Mouse (Mus musculus): ENCODE measurements around the gene 2310011J03Rik. TPM values are rescaled to one million over a fixed set of nuclear protein-coding genes. Genes with fewer than 3 reads are reported as not detected.
A peak's percentile ranks its signal among the peaks of the same experiment; 100 is the strongest.
"Not testable (repeated sequence)": the region's sequence is repeated elsewhere in the genome, so short reads cannot be mapped to it uniquely, and the experiment has no call there.

2310011J03Rik gene
- polyA plus RNA-seq, 1 experiment from 2014 or later: 37.7 TPM

- no peaks in the 10 kb centered on the region for H3K36me3 ChIP-seq
- H3K27ac ChIP-seq: no peak overlapping the region
- 3% methylated on average over 7 of the region's 7 CpGs for WGBS
- ATAC-seq (ENCODE audit: low FRiP score, low read depth): peak; percentile 81
- H3K4me1 ChIP-seq: peaks cover 15% of the 10 kb centered on the region
- H3K9me3 ChIP-seq: no peaks in the 10 kb centered on the region
- no peak overlapping the region for H3K4me3 ChIP-seq
- no peak overlapping the region for H3K9ac ChIP-seq
- peaks cover 93% of the 10 kb centered on the region for H3K27me3 ChIP-seq (replicated peaks)
- no peak overlapping the region for H3K4me2 ChIP-seq (replicated peaks)
Measured at GRCm38 (mm10) chr10:80350292-80350691, 30.0 kb upstream of the 2310011J03Rik start.

- Histone ChIP-seq H3K4me3 (no peak overlapping the region), H3K27me3 (replicated peaks) (peaks cover 93% of the 10 kb centered on the region), H3K27ac (no peak overlapping the region), H3K9ac (no peak overlapping the region), H3K4me2 (replicated peaks) (peak overlapping the region; percentile 43; the same call in 1 of the 2 replicates), H3K9me3 (no peaks in the 10 kb centered on the region), H3K36me3 (no peaks in the 10 kb centered on the region), H3K4me1 (peaks cover 23% of the 10 kb centered on the region)
- WGBS: 17% methylated on average over 26 of the region's 26 CpGs
- ATAC-seq (ENCODE audit: low FRiP score, low read depth): no peak
Measured at GRCm38 (mm10) chr10:80348981-80349380, 28.6 kb upstream of the 2310011J03Rik start.

- WGBS: 1% methylated on average over 42 of the region's 42 CpGs
- no peaks in the 10 kb centered on the region for H3K36me3 ChIP-seq
- peaks cover 94% of the 10 kb centered on the region for H3K27me3 ChIP-seq (replicated peaks)
- H3K9ac ChIP-seq: no peak within 1 kb of the TSS
- H3K27ac ChIP-seq: no peak within 1 kb of the TSS
- H3K9me3 ChIP-seq: no peaks in the 10 kb centered on the region
- H3K4me1 ChIP-seq: peaks cover 26% of the 10 kb centered on the region
- ATAC-seq (ENCODE audit: low FRiP score, low read depth): no peak; the same call in 1 of the 2 replicates
- H3K4me3 ChIP-seq: peak within 1 kb of the TSS; percentile 16; the same call in 1 of the 2 replicates
- peak within 1 kb of the TSS; percentile 43 for H3K4me2 ChIP-seq (replicated peaks)
Measured at GRCm38 (mm10) chr10:80348244-80348781, 28.0 kb upstream of the 2310011J03Rik start, which contains the start of gene Adamtsl5. TSS of gene Adamtsl5 (minus strand) at chr10:80348412.

GRCm38 (mm10) chr10:80347514-80347967, 27.2 kb upstream of the 2310011J03Rik start:
- H3K4me3 ChIP-seq: no peak overlapping the region
- peak overlapping the region; percentile 43 for H3K4me2 ChIP-seq (replicated peaks)
- peaks cover 34% of the 10 kb centered on the region for H3K4me1 ChIP-seq
- H3K36me3 ChIP-seq: no peaks in the 10 kb centered on the region
- H3K9ac ChIP-seq: no peak overlapping the region
- peaks cover 94% of the 10 kb centered on the region for H3K27me3 ChIP-seq (replicated peaks)
- no peak overlapping the region for H3K27ac ChIP-seq
- WGBS: 14% methylated on average over 17 of the region's 17 CpGs
- ATAC-seq (ENCODE audit: low FRiP score, low read depth): no peak
- no peaks in the 10 kb centered on the region for H3K9me3 ChIP-seq

GRCm38 (mm10) chr10:80345929-80346328, 25.6 kb upstream of the 2310011J03Rik start:
- H3K36me3 ChIP-seq; H3K27ac ChIP-seq; H3K9ac ChIP-seq; ATAC-seq (ENCODE audit: low FRiP score, low read depth); H3K4me3 ChIP-seq; H3K4me2 ChIP-seq (replicated peaks); H3K9me3 ChIP-seq: not testable (repeated sequence)
- WGBS: 75% methylated on average over 6 of the region's 6 CpGs
- Histone ChIP-seq H3K4me1 (peaks cover 45% of the 10 kb centered on the region), H3K27me3 (replicated peaks) (peaks cover 96% of the 10 kb centered on the region)

- no peaks in the 10 kb centered on the region for H3K9me3 ChIP-seq
- no peaks in the 10 kb centered on the region for H3K36me3 ChIP-seq
- H3K4me2 ChIP-seq (replicated peaks): 0 out of 2 replicates have a peak overlapping the region, but pooled peaks have one; percentile 16
- no peak overlapping the region for H3K9ac ChIP-seq
- ATAC-seq (ENCODE audit: low FRiP score, low read depth): no peak
- WGBS: 3% methylated on average over 16 of the region's 16 CpGs
- peaks cover 96% of the 10 kb centered on the region for H3K27me3 ChIP-seq (replicated peaks)
- H3K4me1 ChIP-seq: peaks cover 48% of the 10 kb centered on the region
- H3K4me3 ChIP-seq: no peak overlapping the region
- no peak overlapping the region for H3K27ac ChIP-seq
Measured at GRCm38 (mm10) chr10:80345122-80345521, 24.8 kb upstream of the 2310011J03Rik start.

- Histone ChIP-seq H3K27me3 (replicated peaks) (peaks cover 93% of the 10 kb centered on the region), H3K9me3 (no peaks in the 10 kb centered on the region), H3K4me2 (replicated peaks) (no peak overlapping the region), H3K4me3 (no peak overlapping the region), H3K36me3 (no peaks in the 10 kb centered on the region), H3K4me1 (peaks cover 52% of the 10 kb centered on the region), H3K9ac (no peak overlapping the region), H3K27ac (no peak overlapping the region)
- ATAC-seq (ENCODE audit: low FRiP score, low read depth): no peak
- 35% methylated on average over 9 of the region's 9 CpGs for WGBS
Measured at GRCm38 (mm10) chr10:80344131-80344661, 23.9 kb upstream of the 2310011J03Rik start.

- WGBS: 26% methylated on average over 13 of the region's 13 CpGs
Measured at GRCm38 (mm10) chr10:80343425-80343895, 23.1 kb upstream of the 2310011J03Rik start.

GRCm38 (mm10) chr10:80342749-80343424, 22.6 kb upstream of the 2310011J03Rik start:
- peak; percentile 64 for ATAC-seq (ENCODE audit: low FRiP score, low read depth)
- Histone ChIP-seq H3K4me3 (peak overlapping the region; percentile 30), H3K4me1 (peaks cover 39% of the 10 kb centered on the region), H3K9ac (no peak overlapping the region), H3K36me3 (no peaks in the 10 kb centered on the region), H3K9me3 (no peaks in the 10 kb centered on the region), H3K27ac (no peak overlapping the region), H3K4me2 (replicated peaks) (peak overlapping the region; percentile 61), H3K27me3 (replicated peaks) (peaks cover 80% of the 10 kb centered on the region)
- WGBS: under 1% methylated on average over 32 of the region's 33 CpGs

More at GRCm38 (mm10) chr10:80343425-80343895, 23.1 kb upstream of the 2310011J03Rik start:
- H3K4me1 ChIP-seq: peaks cover 44% of the 10 kb centered on the region
- peak overlapping the region; percentile 61 for H3K4me2 ChIP-seq (replicated peaks)
- H3K27me3 ChIP-seq (replicated peaks): peaks cover 85% of the 10 kb centered on the region
- peak; percentile 8; the same call in 1 of the 2 replicates for ATAC-seq (ENCODE audit: low FRiP score, low read depth)
- no peak overlapping the region for H3K27ac ChIP-seq
- H3K4me3 ChIP-seq: peak overlapping the region; percentile 30; the same call in 1 of the 2 replicates
- H3K9me3 ChIP-seq: no peaks in the 10 kb centered on the region
- H3K36me3 ChIP-seq: no peaks in the 10 kb centered on the region
- H3K9ac ChIP-seq: no peak overlapping the region

- WGBS: 2% methylated on average over 26 of the region's 26 CpGs
- Histone ChIP-seq H3K9ac (no peak overlapping the region), H3K27ac (no peak overlapping the region), H3K4me1 (peaks cover 37% of the 10 kb centered on the region), H3K9me3 (no peaks in the 10 kb centered on the region), H3K27me3 (replicated peaks) (peaks cover 74% of the 10 kb centered on the region), H3K4me3 (peak overlapping the region; percentile 30), H3K36me3 (no peaks in the 10 kb centered on the region), H3K4me2 (replicated peaks) (peak overlapping the region; percentile 61)
- peak; percentile 10; the same call in 1 of the 2 replicates for ATAC-seq (ENCODE audit: low FRiP score, low read depth)
Measured at GRCm38 (mm10) chr10:80342305-80342748, 22.0 kb upstream of the 2310011J03Rik start.

- ATAC-seq (ENCODE audit: low FRiP score, low read depth): no peak
- peaks cover 37% of the 10 kb centered on the region for H3K4me1 ChIP-seq
Measured at GRCm38 (mm10) chr10:80341491-80342304, 21.4 kb upstream of the 2310011J03Rik start.

More at GRCm38 (mm10) chr10:80341491-80342304, 21.4 kb upstream of the 2310011J03Rik start:
- H3K9ac ChIP-seq: no peak overlapping the region
- H3K4me3 ChIP-seq: 0 out of 2 replicates have a peak overlapping the region, but pooled peaks have one; percentile 30
- no peaks in the 10 kb centered on the region for H3K36me3 ChIP-seq
- H3K4me2 ChIP-seq (replicated peaks): peak overlapping the region; percentile 61
- no peaks in the 10 kb centered on the region for H3K9me3 ChIP-seq
- H3K27me3 ChIP-seq (replicated peaks): peaks cover 70% of the 10 kb centered on the region
- H3K27ac ChIP-seq: no peak overlapping the region
- whole genome bisulfite sequencing: 2% methylated on average over 47 of the region's 47 CpGs

Data from neural tube, embryonic 12.5 days (tissue).